Mouse (Mus musculus) ES-E14 (cell line): ENCODE measurements at regions not wholly inside any gene's neighbourhood (a gene's known extent, or its start where the extent isn't known, plus 50 kb on each side); places are given as distances from the start of the nearest gene placed in this dataset.

Experiments
- CHD2 ChIP-seq: IDR thresholded peaks from 2 replicates; pipeline ENCODE4 v1.6.1; 2014; ENCODE audit warnings: mild to moderate bottlenecking, low read depth, low read length, inconsistent platforms
- MAFK ChIP-seq: IDR thresholded peaks from 2 replicates; pipeline ENCODE4 v1.6.1; 2014; ENCODE audit warnings: mild to moderate bottlenecking, low read depth, low read length, inconsistent platforms; ENCODE audit not compliant: insufficient read depth

GRCm38 (mm10) chr13:31055376-31056083, 81.5 kb downstream of the Gm5447 start:
- TF ChIP-seq CHD2, result no peak
- TF ChIP-seq MAFK, result no peak
